Comparison of ENCODE assay signal across 9 mouse cellular contexts in genomic region chr2:122298596-122299490, GRCm38 (mm10). TPM values are rescaled to one million over a fixed set of nuclear protein-coding genes. Genes with fewer than 3 reads are reported as not detected.
A peak's percentile ranks its signal among the peaks of the same experiment; 100 is the strongest.
DNase-seq lines count a peak whose midpoint lies in the region; ATAC-seq and TF ChIP-seq lines count a peak whose summit lies in the region.
"Had no signal": no experiment of that assay in that cellular context is flagged by ENCODE, and none has a peak within 500 bp of the region (broad histone marks: within the 10 kb centered on the region; RNA-seq: fewer than 3 reads in every experiment).

Gene Duoxa2 (plus strand): TSS chr2:122298900.

- H3K4me2 ChIP-seq in embryonic facial prominence, embryonic 15.5 days (replicated peaks): peak within 1 kb of the TSS; percentile 47
- H3K4me2 ChIP-seq in intestine, embryonic 15.5 days (replicated peaks): peak within 1 kb of the TSS; percentile 67
- peak within 1 kb of the TSS; percentile 58 for H3K4me2 ChIP-seq in liver, postnatal 0 days (ENCODE audit: low read depth, low read length)

- WGBS in heart, adult 2 months: 2% methylated on average over 43 of the region's 43 CpGs
- WGBS in embryonic facial prominence, embryonic 15.5 days: 1% methylated on average over 43 of the region's 43 CpGs
- WGBS in intestine, embryonic 15.5 days: 2% methylated on average over 43 of the region's 43 CpGs
- 2% methylated on average over 43 of the region's 43 CpGs for WGBS in liver, postnatal 0 days (ENCODE audit: insufficient replicate concordance)
- 5% methylated on average over 43 of the region's 43 CpGs for WGBS in small intestine, adult 2 months

- H3K9me3 ChIP-seq in embryonic facial prominence, embryonic 15.5 days (replicated peaks): no peaks in the 10 kb centered on the region
- H3K9me3 ChIP-seq in intestine, embryonic 15.5 days: no peaks in the 10 kb centered on the region
- no peaks in the 10 kb centered on the region for H3K9me3 ChIP-seq in liver, postnatal 0 days (ENCODE audit: low read length)

- TF ChIP-seq POLR2A in heart, adult 2 months (IDR thresholded peaks at IDR 0.05; ENCODE audit: insufficient read depth, low read depth, low read length): no peak
- TF ChIP-seq POLR2A in small intestine, adult 2 months (IDR thresholded peaks at IDR 0.05; ENCODE audit: low read depth, low read length): peak; percentile 79; the same call in 1 of the 2 replicates

- H3K4me3 ChIP-seq in heart, adult 2 months: peak within 1 kb of the TSS; percentile 33
- peak within 1 kb of the TSS; percentile 28 for H3K4me3 ChIP-seq in embryonic facial prominence, embryonic 15.5 days (replicated peaks)
- peak within 1 kb of the TSS; percentile 29 for H3K4me3 ChIP-seq in intestine, embryonic 15.5 days (replicated peaks)
- H3K4me3 ChIP-seq in liver, postnatal 0 days (ENCODE audit: low read depth, low read length): peak within 1 kb of the TSS; percentile 28; the same call in 1 of the 2 replicates
- peak within 1 kb of the TSS; percentile 63 for H3K4me3 ChIP-seq in small intestine, adult 2 months (ENCODE audit: low read depth, low read length)

- peaks cover 1% of the 10 kb centered on the region; the same call in 1 of the 2 replicates for H3K4me1 ChIP-seq in heart, adult 2 months (ENCODE audit: control insufficient read depth, insufficient read depth, low read length)
- H3K4me1 ChIP-seq in embryonic facial prominence, embryonic 15.5 days: peaks cover 39% of the 10 kb centered on the region
- H3K4me1 ChIP-seq in intestine, embryonic 15.5 days (replicated peaks): peaks cover 39% of the 10 kb centered on the region
- H3K4me1 ChIP-seq in liver, postnatal 0 days (ENCODE audit: insufficient read depth): peaks cover 9% of the 10 kb centered on the region
- H3K4me1 ChIP-seq in small intestine, adult 2 months (ENCODE audit: control insufficient read depth, insufficient read depth, insufficient read length, low read length): peaks cover 12% of the 10 kb centered on the region

- ATAC-seq in embryonic facial prominence, embryonic 15.5 days (ENCODE audit: insufficient number of reproducible peaks, low FRiP score, low TSS enrichment, low read depth): no peak
- 0 out of 2 replicates have a peak, but pooled peaks have one; percentile 15 for ATAC-seq in intestine, embryonic 15.5 days
- no peak for ATAC-seq in liver, postnatal 0 days

- no peak within 1 kb of the TSS for H3K9ac ChIP-seq in heart, adult 2 months (ENCODE audit: low read depth, low read length)
- H3K9ac ChIP-seq in embryonic facial prominence, embryonic 15.5 days: no peak within 1 kb of the TSS
- no peak within 1 kb of the TSS for H3K9ac ChIP-seq in intestine, embryonic 15.5 days
- H3K9ac ChIP-seq in liver, postnatal 0 days (replicated peaks): no peak within 1 kb of the TSS

- DNase-seq in heart, adult 2 months: peak; percentile 13 to 30
- no peak for DNase-seq in heart, adult 8-10 months (ENCODE audit: low spot score)
- no peak for DNase-seq in liver, postnatal 0 days
- DNase-seq in layer of hippocampus, adult 18-20 months (ENCODE audit: low spot score in 2 of 2): no peak
- no peak for DNase-seq in right cerebral cortex, postnatal 14 days

- intact Hi-C loops in heart, adult 2 months (cut with DNase I): no loop called here

- no peaks in the 10 kb centered on the region for H3K36me3 ChIP-seq in heart, adult 2 months (ENCODE audit: control insufficient read depth, insufficient read depth, low read length)
- H3K36me3 ChIP-seq in embryonic facial prominence, embryonic 15.5 days: no peaks in the 10 kb centered on the region
- no peaks in the 10 kb centered on the region for H3K36me3 ChIP-seq in intestine, embryonic 15.5 days
- H3K36me3 ChIP-seq in liver, postnatal 0 days (replicated peaks; ENCODE audit: insufficient read depth, low read length): no peaks in the 10 kb centered on the region
- H3K36me3 ChIP-seq in small intestine, adult 2 months (ENCODE audit: control insufficient read depth, insufficient read depth, low read length): no peaks in the 10 kb centered on the region; the same call in 1 of the 2 replicates

- no peaks in the 10 kb centered on the region for H3K79me2 ChIP-seq in heart, adult 2 months (replicated peaks; ENCODE audit: control insufficient read depth, insufficient read depth, low read length)

- no peak for TF ChIP-seq EP300 in heart, adult 2 months (IDR thresholded peaks at IDR 0.05; ENCODE audit: insufficient read depth, low read depth, low read length)
- TF ChIP-seq EP300 in liver, postnatal 0 days (IDR thresholded peaks at IDR 0.05; ENCODE audit: low read depth): no peak

- peaks cover 31% of the 10 kb centered on the region for H3K27me3 ChIP-seq in heart, adult 2 months (ENCODE audit: control insufficient read depth, insufficient read depth, low read length)
- H3K27me3 ChIP-seq in embryonic facial prominence, embryonic 15.5 days: peaks cover 94% of the 10 kb centered on the region
- H3K27me3 ChIP-seq in intestine, embryonic 15.5 days (replicated peaks): peaks cover 80% of the 10 kb centered on the region
- peaks cover 81% of the 10 kb centered on the region for H3K27me3 ChIP-seq in liver, postnatal 0 days (ENCODE audit: insufficient read depth, low read length)
- peaks cover 13% of the 10 kb centered on the region for H3K27me3 ChIP-seq in small intestine, adult 2 months (ENCODE audit: control insufficient read depth, insufficient read depth, low read length)

- no peak for TF ChIP-seq CTCF in heart, adult 2 months (IDR thresholded peaks at IDR 0.05)
- no peak for TF ChIP-seq CTCF in liver, postnatal 0 days (IDR thresholded peaks at IDR 0.05; ENCODE audit: low read depth)
- TF ChIP-seq CTCF in small intestine, adult 2 months (IDR thresholded peaks at IDR 0.05; ENCODE audit: extremely low read depth, insufficient read length, insufficient replicate concordance, low read depth, low read length): no peak

- H3K27ac ChIP-seq in heart, adult 2 months: no peak within 1 kb of the TSS
- H3K27ac ChIP-seq in embryonic facial prominence, embryonic 15.5 days (replicated peaks): no peak within 1 kb of the TSS
- H3K27ac ChIP-seq in intestine, embryonic 15.5 days: no peak within 1 kb of the TSS
- H3K27ac ChIP-seq in liver, postnatal 0 days (ENCODE audit: low read depth): no peak within 1 kb of the TSS
- 0 out of 2 replicates have a peak within 1 kb of the TSS, but pooled peaks have one; percentile 8 for H3K27ac ChIP-seq in small intestine, adult 2 months (ENCODE audit: insufficient read depth, low read depth, low read length)

RNA-seq across cellular contexts. Expression of gene Duoxa2, which starts in this region (rescaled TPM):
- total RNA-seq in heart, adult 2 months (2021): under 1 TPM; 0.18 to 0.21 TPM
- polyA plus RNA-seq in heart, adult 2 months (2012; rRNA removed): 0.18 and 0.23 TPM in 2 replicates
- under 1 TPM in 3 of 4 experiments, not detected in 1; 0.17 to 0.31 (median 0.25) TPM for total RNA-seq in heart, adult 8-10 months (2022)
- polyA plus RNA-seq in embryonic facial prominence, embryonic 15.5 days (2015; fragmentation: Nextera tagmentation; extraction: Ambion mirVana): 0.25 TPM in 1 of 2 replicates, not detected in the other
- polyA plus RNA-seq in intestine, embryonic 15.5 days (2015; fragmentation: Nextera tagmentation; extraction: Ambion mirVana): 0.14 and 0.25 TPM in 2 replicates
- polyA plus RNA-seq in liver, postnatal 0 days (2015; fragmentation: Nextera tagmentation; extraction: Ambion mirVana): not detected in 2 replicates
- polyA plus RNA-seq in small intestine, adult 2 months (2012; rRNA removed): 33.7 and 324 TPM in 2 replicates
- not detected for total RNA-seq in layer of hippocampus, adult 18-20 months (2021)
- total RNA-seq: MEL had no signal

Comparison
In these comparisons a context has a peak if more than half of its experiments do, and no peak if none do; other contexts are left out.
1. RNA of gene Duoxa2 (polyA plus RNA-seq): 33.7 to 324 TPM in small intestine, adult 2 months; 0.18 to 0.23 TPM in heart, adult 2 months, 0.14 to 0.25 TPM in intestine, embryonic 15.5 days, 0.25 TPM in embryonic facial prominence, embryonic 15.5 days and not detected in liver, postnatal 0 days; every median in the first group is over 10 times any median in the second.
2. Peak in DNase-seq and H3K4me3 ChIP-seq in heart, adult 2 months; RNA of the gene not detected or under 1 TPM.
3. Peak in ATAC-seq, H3K4me3 ChIP-seq and H3K4me2 ChIP-seq in intestine, embryonic 15.5 days; RNA of the gene not detected or under 1 TPM.
4. Peak in every context shown above with its lines, with median percentiles within 50 percentile points of each other: H3K4me3 ChIP-seq and H3K4me2 ChIP-seq.